Mouse (Mus musculus): ENCODE results near the gene Mpo. TPM values are rescaled to one million over a fixed set of nuclear protein-coding genes. Genes with fewer than 3 reads are reported as not detected.

Mpo gene
- polyA plus RNA-seq, 1 experiment, result not detected

DNA sequence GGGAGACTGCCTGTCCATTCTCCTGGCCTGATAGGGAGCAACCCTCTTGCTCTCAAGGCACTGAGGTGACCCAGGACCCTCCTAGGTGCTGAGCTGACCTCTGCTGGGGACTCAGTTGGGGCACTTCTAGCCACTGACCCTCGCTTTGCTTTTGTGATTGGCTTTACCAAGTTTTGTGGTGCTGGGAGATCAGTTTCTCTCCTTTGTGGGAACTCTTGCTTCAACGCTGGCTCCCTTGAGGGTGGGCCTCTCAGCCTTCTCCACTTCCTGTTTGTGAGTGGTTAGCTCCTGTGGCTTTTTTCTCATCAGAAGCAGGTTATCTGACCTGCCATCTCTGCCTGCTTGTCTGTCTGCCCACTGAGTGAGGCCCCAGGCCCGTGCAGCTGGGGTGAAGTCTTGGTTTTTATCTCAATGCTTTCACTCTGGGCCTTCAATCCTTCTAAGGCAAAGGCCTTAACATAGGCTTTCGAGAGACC lies 41.9 kb upstream of the Mpo start:
- TF ChIP-seq MAX (IDR thresholded peaks at IDR 0.05), result no peak
- no peak for TF ChIP-seq USF1 (IDR thresholded peaks at IDR 0.05; ENCODE audit: low read depth)
- no peak for TF ChIP-seq FOSL1 (IDR thresholded peaks at IDR 0.05; ENCODE audit: insufficient read depth, low read length, poor library complexity, severe bottlenecking)
- no peak for TF ChIP-seq MYOD1 (IDR thresholded peaks at IDR 0.05; ENCODE audit: control insufficient read depth, insufficient read length, low read depth)
- no peak for TF ChIP-seq CEBPB (IDR thresholded peaks at IDR 0.05; ENCODE audit: low read depth)
- no peak for TF ChIP-seq MYOG (IDR thresholded peaks at IDR 0.05; ENCODE audit: control insufficient read depth, extremely low read depth, insufficient read length)
- TF ChIP-seq CTCF (IDR thresholded peaks at IDR 0.05; ENCODE audit: control insufficient read depth, insufficient read depth, insufficient read length), result no peak
- no peak overlapping the region for H3K4me3 ChIP-seq (ENCODE audit: insufficient read depth, poor library complexity, severe bottlenecking)
- H3K79me2 ChIP-seq (ENCODE audit: control insufficient read depth, insufficient read depth), result peaks cover 12% of the 10 kb centered on the region
- H3K36me3 ChIP-seq (ENCODE audit: control insufficient read depth, insufficient read depth), result no peaks in the 10 kb centered on the region
- no peak overlapping the region for H3ac ChIP-seq (ENCODE audit: control insufficient read depth, insufficient read length, low read depth)
- peaks cover 8% of the 10 kb centered on the region for H3K79me3 ChIP-seq (ENCODE audit: low read depth)
- no peaks in the 10 kb centered on the region for H3K27me3 ChIP-seq (ENCODE audit: control insufficient read depth, insufficient read depth, insufficient read length)

DNA sequence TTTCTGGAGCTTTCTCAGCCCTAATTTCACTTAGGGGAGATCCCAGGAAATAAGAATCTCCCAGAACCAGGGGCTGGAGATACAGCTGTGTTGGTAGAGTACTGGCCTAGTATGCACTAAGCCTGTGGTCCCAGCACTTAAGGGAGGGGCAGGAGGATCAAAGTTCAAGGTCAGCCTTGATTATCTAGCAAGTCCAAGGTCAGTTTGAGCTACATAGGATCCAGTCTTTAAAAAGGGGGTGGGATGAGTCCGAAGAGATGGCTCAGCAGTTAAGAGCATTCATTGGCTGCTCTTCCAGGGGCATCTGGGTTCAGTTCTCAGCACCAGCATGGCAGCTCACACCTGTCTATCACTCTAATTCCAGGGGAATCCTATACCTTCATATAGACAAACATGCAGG lies 41.1 kb upstream of the Mpo start:
- Histone ChIP-seq H3K79me3 (ENCODE audit: low read depth) (peaks cover 15% of the 10 kb centered on the region), H3K36me3 (ENCODE audit: control insufficient read depth, insufficient read depth) (peaks cover 7% of the 10 kb centered on the region), H3K4me3 (ENCODE audit: insufficient read depth, poor library complexity, severe bottlenecking) (no peak overlapping the region), H3K27me3 (ENCODE audit: control insufficient read depth, insufficient read depth, insufficient read length) (no peaks in the 10 kb centered on the region), H3ac (ENCODE audit: control insufficient read depth, insufficient read length, low read depth) (no peak overlapping the region), H3K79me2 (ENCODE audit: control insufficient read depth, insufficient read depth) (peaks cover 20% of the 10 kb centered on the region)
- TF ChIP-seq FOSL1 (IDR thresholded peaks at IDR 0.05; ENCODE audit: insufficient read depth, low read length, poor library complexity, severe bottlenecking), result no peak
- TF ChIP-seq CTCF (IDR thresholded peaks at IDR 0.05; ENCODE audit: control insufficient read depth, insufficient read depth, insufficient read length), result no peak
- TF ChIP-seq MYOG (IDR thresholded peaks at IDR 0.05; ENCODE audit: control insufficient read depth, extremely low read depth, insufficient read length), result no peak

DNA sequence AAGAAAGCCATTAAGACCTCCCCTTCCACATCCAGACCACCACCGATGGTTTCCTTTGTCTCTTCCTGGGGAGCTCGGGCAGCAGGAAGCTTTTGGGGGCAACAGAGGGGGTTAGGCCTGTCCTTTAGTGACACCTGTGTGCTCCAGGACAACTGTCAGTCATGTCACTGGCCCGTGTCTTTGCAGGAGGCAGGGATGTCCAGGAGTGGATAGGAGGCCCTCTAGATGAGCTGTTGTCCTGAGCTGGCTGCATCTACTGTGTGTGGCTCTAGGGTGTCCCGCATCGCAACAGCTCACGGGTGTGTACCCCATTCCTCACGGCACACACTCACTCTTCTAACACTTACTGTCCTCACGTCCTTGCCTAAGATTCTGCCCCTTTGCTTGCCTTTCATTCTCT lies 40.1 kb upstream of the Mpo start:
- no peak overlapping the region for H3ac ChIP-seq (ENCODE audit: control insufficient read depth, insufficient read length, low read depth)
- peaks cover 9% of the 10 kb centered on the region for H3K36me3 ChIP-seq (ENCODE audit: control insufficient read depth, insufficient read depth)
- H3K27me3 ChIP-seq (ENCODE audit: control insufficient read depth, insufficient read depth, insufficient read length), result no peaks in the 10 kb centered on the region
- peaks cover 21% of the 10 kb centered on the region for H3K79me2 ChIP-seq (ENCODE audit: control insufficient read depth, insufficient read depth)
- H3K4me3 ChIP-seq (ENCODE audit: insufficient read depth, poor library complexity, severe bottlenecking), result no peak overlapping the region
- TF ChIP-seq MAX (IDR thresholded peaks at IDR 0.05) (no peak), CTCF (IDR thresholded peaks at IDR 0.05; ENCODE audit: control insufficient read depth, insufficient read depth, insufficient read length) (no peak), MYOD1 (IDR thresholded peaks at IDR 0.05; ENCODE audit: control insufficient read depth, insufficient read length, low read depth) (no peak), USF1 (IDR thresholded peaks at IDR 0.05; ENCODE audit: low read depth) (no peak), CEBPB (IDR thresholded peaks at IDR 0.05; ENCODE audit: low read depth) (no peak), MYOG (IDR thresholded peaks at IDR 0.05; ENCODE audit: control insufficient read depth, extremely low read depth, insufficient read length) (no peak), FOSL1 (IDR thresholded peaks at IDR 0.05; ENCODE audit: insufficient read depth, low read length, poor library complexity, severe bottlenecking) (no peak)
- peaks cover 15% of the 10 kb centered on the region for H3K79me3 ChIP-seq (ENCODE audit: low read depth)

DNA sequence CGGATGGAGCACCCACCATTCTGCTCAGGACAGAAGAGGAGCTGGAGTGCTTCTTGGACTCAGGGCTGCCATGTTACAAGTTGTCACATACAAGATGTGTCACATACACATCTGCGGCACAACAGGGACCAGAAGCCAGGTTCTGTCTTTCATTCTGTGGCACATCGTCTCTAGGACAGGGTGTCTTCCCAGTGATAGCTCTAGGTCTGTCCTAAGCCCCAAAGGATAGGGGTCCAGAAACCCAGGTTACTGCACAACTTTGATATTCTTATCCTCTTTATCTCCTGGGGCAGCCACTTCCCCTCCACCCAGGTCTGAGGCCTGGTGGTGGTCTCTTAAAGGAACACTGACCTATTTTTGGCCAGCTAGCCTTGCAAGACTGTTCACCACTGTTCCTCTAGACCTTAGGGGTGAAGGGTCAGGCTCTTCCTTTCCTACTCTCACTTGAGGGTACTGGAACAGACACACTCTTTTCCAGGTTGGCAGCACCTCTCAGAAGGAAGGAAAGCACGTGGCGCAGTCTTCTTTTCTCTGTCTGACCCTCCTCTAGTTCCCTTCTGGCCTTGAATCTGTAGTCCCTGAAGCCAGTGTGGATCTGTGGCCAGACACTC lies 39.4 kb upstream of the Mpo start:
- H3K36me3 ChIP-seq (ENCODE audit: control insufficient read depth, insufficient read depth), result peaks cover 9% of the 10 kb centered on the region
- TF ChIP-seq CTCF (IDR thresholded peaks at IDR 0.05; ENCODE audit: control insufficient read depth, insufficient read depth, insufficient read length) (no peak), CEBPB (IDR thresholded peaks at IDR 0.05; ENCODE audit: low read depth) (no peak), USF1 (IDR thresholded peaks at IDR 0.05; ENCODE audit: low read depth) (no peak), MYOG (IDR thresholded peaks at IDR 0.05; ENCODE audit: control insufficient read depth, extremely low read depth, insufficient read length) (no peak), FOSL1 (IDR thresholded peaks at IDR 0.05; ENCODE audit: insufficient read depth, low read length, poor library complexity, severe bottlenecking) (no peak), MAX (IDR thresholded peaks at IDR 0.05) (no peak), MYOD1 (IDR thresholded peaks at IDR 0.05; ENCODE audit: control insufficient read depth, insufficient read length, low read depth) (no peak)
- H3K79me3 ChIP-seq (ENCODE audit: low read depth), result peaks cover 15% of the 10 kb centered on the region
- peaks cover 21% of the 10 kb centered on the region for H3K79me2 ChIP-seq (ENCODE audit: control insufficient read depth, insufficient read depth)
- no peak overlapping the region for H3K4me3 ChIP-seq (ENCODE audit: insufficient read depth, poor library complexity, severe bottlenecking)
- H3K27me3 ChIP-seq (ENCODE audit: control insufficient read depth, insufficient read depth, insufficient read length), result no peaks in the 10 kb centered on the region
- H3ac ChIP-seq (ENCODE audit: control insufficient read depth, insufficient read length, low read depth), result no peak overlapping the region

DNA sequence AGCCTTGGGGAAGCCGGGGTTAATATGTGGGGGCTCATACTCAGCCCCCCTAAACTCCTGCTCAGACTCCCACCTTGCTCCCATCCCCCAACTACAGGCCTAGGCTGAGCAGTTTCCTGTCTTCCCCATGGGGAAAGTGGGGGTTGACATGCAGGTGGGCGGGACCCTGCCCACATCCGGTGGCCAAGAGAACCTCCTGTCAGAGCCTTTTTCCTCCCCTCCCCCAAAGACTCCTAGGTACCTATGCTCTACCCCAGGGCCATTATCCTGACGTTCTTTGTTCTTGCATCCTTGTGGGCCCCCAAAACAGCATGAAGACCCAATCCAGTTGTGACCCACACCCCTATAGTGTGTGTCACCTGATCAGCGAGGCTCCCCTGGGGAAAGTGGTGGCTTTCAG lies 38.8 kb upstream of the Mpo start:
- H3K79me3 ChIP-seq (ENCODE audit: low read depth), result peaks cover 15% of the 10 kb centered on the region
- peaks cover 21% of the 10 kb centered on the region for H3K79me2 ChIP-seq (ENCODE audit: control insufficient read depth, insufficient read depth)
- TF ChIP-seq MYOD1 (IDR thresholded peaks at IDR 0.05; ENCODE audit: control insufficient read depth, insufficient read length, low read depth), result no peak
- TF ChIP-seq FOSL1 (IDR thresholded peaks at IDR 0.05; ENCODE audit: insufficient read depth, low read length, poor library complexity, severe bottlenecking), result no peak
- TF ChIP-seq CTCF (IDR thresholded peaks at IDR 0.05; ENCODE audit: control insufficient read depth, insufficient read depth, insufficient read length), result no peak
- no peak overlapping the region for H3ac ChIP-seq (ENCODE audit: control insufficient read depth, insufficient read length, low read depth)
- H3K27me3 ChIP-seq (ENCODE audit: control insufficient read depth, insufficient read depth, insufficient read length), result no peaks in the 10 kb centered on the region
- H3K36me3 ChIP-seq (ENCODE audit: control insufficient read depth, insufficient read depth), result peaks cover 9% of the 10 kb centered on the region
- H3K4me3 ChIP-seq (ENCODE audit: insufficient read depth, poor library complexity, severe bottlenecking), result no peak overlapping the region

Data from C2C12 (cell line).